Mouse (Mus musculus) layer of hippocampus, adult 2 months (tissue): ENCODE measurements around the gene Nsun4. TPM values are rescaled to one million over a fixed set of nuclear protein-coding genes. Genes with fewer than 3 reads are reported as not detected.
A peak's percentile ranks its signal among the peaks of the same experiment; 100 is the strongest.

Source experiments
- DNase-seq, 2 experiments: peaks; one replicate each; pipeline ENCODE4 v3.0.0; 2022; ENCODE audit warnings: low spot score in 2 of 2
- H3K27ac ChIP-seq: fragments of 200-600 bp; 2 replicates; pipeline ENCODE4 v1.8.1; 2022
- H3K4me3 ChIP-seq: fragments of 200-600 bp; 2 replicates; pipeline ENCODE4 v1.8.1; 2022; ENCODE audit warnings: mild to moderate bottlenecking
- CTCF ChIP-seq: fragments of 200-600 bp; conservative IDR thresholded peaks from 2 replicates; pipeline ENCODE4 v1.8.1; 2022; ENCODE audit warnings: antibody characterized with exemption, mild to moderate bottlenecking, moderate library complexity
- total RNA-seq, 2 experiments: library from RNA; stranded (reverse); gene quantifications; 2 replicates each; pipeline ENCODE4 v1.2.3; 2021

The Nsun4 gene
- total RNA-seq, 2 experiments from 2014 or later: 9.9 to 10.0 TPM

- Histone ChIP-seq H3K4me3 (peak overlapping the region; percentile 86), H3K27ac (no peak overlapping the region)
- TF ChIP-seq CTCF: peak; percentile 59
- no peak for DNase-seq
Measured at GRCm38 (mm10) chr4:116073146-116073545, 19.5 kb upstream of the Nsun4 start.

DNA sequence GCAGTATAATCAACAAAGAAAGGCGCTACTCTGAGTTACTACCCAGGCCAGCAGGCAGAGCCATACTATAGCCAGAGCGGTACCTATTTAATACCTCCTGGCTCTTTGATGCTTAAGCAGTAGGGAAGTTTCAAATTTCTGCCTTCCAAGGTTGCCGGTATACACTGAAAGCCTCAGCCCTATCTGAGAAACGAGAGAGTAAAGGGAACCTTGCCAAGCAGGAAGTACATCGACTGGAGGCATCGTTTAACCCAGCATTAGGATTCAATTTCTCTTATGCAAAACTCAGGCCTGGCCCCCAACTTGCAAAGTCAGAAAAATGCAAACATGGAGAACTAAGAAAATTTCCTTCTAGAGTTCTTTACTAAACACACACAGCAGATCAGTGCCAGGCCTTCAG is 16.4 kb upstream of the Nsun4 start:
- DNase-seq: no peak
- TF ChIP-seq CTCF: no peak
- H3K27ac ChIP-seq: no peak overlapping the region
- H3K4me3 ChIP-seq: no peak overlapping the region

DNA sequence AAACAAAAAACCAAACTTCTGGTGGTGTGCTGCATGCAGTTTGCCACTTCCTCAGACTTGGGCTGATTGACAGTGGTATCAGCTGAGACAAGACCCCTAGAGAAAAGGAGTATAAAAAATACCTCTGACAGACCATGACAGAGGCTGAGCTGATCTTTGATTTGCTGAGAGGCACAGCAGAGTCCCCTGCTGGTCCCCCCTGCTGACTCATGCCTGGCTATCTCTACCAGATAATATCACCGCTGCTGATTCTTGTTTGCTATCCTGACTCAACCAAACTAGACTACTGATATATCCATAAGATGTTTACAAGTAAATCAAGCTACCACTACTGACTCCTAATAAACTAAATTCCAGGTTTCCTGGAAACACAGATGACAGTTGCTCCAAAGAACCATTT is 10.2 kb upstream of the Nsun4 start:
- TF ChIP-seq CTCF: no peak
- H3K4me3 ChIP-seq: no peak overlapping the region
- no peak overlapping the region for H3K27ac ChIP-seq
- no peak for DNase-seq

DNA sequence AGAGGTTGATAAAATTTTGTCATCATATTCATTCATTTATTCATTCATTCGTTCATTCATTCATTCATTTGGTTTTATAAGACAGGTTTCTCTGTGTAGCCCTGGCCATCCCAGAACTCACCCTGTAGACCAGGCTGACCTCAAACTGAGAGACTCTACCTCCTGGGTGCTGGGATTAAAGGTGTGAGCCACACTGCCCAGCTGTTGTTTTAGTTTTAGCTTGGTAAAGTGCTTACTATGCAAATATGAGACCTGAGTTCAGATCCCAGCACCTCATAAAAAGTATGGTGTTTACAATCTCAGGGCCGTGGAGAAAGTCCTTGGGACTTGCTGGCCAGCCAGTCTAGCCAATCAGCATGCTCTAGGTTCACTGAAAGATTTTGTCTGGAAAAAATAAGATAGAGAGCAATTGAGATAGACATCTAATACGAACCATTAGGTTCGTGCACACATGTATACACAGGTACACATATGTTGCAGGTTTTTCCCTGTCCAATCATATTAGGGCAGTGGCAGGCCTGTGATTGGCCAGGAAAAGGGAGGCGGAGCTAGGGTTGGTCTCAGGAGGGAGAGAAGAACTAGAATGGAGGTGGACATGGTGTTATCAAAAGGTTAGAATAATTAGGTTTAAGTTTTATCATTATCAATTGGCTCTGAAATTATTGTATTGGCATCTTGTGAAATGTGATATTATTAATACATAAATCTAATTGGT is 5.5 kb upstream of the Nsun4 start:
- TF ChIP-seq CTCF: no peak
- Histone ChIP-seq H3K27ac (no peak overlapping the region), H3K4me3 (no peak overlapping the region)
- no peak for DNase-seq

DNA sequence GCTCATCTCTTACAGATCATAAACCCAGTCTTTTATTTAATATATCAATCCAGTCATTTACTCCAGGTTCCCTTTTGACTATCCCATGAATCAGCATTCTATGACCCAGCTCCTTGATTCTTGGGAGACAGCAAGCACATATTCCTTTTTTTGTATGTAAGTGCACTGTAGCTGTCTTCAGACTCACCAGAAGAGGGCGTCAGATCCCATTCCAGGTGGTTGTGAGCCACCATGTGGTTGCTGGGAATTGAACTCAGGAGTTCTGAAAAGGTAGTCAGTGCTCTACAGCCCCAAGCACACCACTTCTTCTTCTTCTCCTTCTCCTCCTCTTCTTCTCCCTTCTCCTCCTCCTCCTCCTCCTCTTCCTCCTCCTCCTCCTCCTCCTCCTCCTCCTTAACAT is 3.9 kb upstream of the Nsun4 start:
- no peak for DNase-seq
- no peak overlapping the region for H3K27ac ChIP-seq
- H3K4me3 ChIP-seq: no peak overlapping the region
- peak; percentile 34 for TF ChIP-seq CTCF

DNA sequence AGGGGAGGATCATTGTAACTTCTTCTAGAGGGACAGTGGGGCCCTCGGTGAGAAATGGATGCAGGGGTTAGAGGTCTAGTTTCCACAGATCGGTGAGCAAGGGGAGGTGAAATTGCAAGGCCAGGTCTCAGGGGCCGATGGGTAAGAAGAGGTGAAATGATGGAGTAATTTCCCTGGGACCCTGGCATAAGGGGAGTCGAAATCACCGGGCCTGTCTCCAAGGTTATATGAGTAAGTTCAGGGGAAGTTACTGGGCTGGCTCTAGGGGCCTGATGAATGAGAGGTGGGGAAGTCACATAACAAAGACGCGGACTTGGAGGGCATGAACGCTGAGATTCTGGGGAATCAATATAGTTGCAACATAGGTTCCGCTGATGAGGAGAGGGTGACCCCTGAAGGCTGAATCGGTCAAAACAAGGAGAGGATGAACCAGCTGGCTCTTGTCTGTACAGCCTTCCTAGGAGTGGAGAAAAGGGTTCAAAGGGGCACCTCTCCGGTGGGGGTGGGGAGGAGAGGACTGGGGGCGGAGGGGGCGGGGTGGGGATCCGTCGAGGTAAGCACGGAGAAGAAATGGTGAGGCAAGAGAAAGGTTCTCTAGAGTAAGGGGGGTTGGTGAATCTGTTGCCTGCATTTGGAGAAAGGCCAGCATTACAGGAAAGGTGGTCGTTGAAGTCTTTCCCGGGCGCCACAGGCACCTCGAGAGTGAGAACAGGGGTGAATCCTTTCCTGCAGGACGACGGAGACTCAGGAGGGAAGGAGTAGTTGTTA is 966 bp downstream of the Nsun4 start:
- Histone ChIP-seq H3K27ac (peak overlapping the region; percentile 94), H3K4me3 (peak overlapping the region; percentile 87)
- TF ChIP-seq CTCF: peak; percentile 52
- DNase-seq: no peak

GRCm38 (mm10) chr4:116049211-116049610 is 4.5 kb downstream of the Nsun4 start:
- no peak overlapping the region for H3K4me3 ChIP-seq
- H3K27ac ChIP-seq: no peak overlapping the region
- no peak for DNase-seq
- no peak for TF ChIP-seq CTCF

DNA sequence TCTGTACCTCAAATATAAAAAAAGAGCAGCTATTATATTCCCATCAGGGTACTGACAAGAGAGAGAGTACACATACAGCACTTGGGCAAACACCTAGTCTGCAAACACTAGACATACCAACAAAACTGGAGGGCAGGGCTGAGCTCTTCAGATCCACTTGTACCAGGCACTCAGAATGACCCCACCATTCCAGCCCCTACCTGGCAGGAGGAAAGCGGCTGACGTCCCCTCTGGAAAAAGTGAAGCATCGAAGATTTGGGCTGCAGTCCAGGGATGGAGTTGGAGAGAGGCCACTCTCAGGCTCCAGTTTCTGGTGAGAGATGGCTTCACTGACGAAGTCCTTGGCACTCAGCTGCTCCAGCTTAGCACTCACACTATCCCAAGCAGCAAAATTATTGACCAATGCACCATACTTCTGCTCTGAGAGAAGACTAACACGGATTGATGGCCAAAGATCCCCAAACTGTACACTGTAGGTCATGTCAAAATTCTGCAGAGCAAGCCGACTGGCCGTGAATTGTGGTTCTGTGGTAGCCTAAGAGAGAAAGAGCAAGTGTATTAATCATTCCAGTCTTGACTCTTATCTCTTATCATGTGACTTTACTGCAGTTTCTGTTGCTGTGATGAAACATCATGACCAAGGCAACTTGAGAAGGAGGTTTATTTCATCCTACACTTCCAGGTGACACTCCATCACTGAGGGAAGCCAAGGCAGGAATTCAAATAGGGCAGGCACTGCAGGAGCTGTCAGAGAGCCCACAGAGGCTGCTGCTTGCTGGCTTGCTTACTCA is 5.4 kb downstream of the Nsun4 start:
- no peak overlapping the region for H3K27ac ChIP-seq
- no peak overlapping the region for H3K4me3 ChIP-seq
- no peak for DNase-seq
- no peak for TF ChIP-seq CTCF

- Histone ChIP-seq H3K27ac (no peak overlapping the region), H3K4me3 (no peak overlapping the region)
- DNase-seq: no peak
- no peak for TF ChIP-seq CTCF
Measured at GRCm38 (mm10) chr4:116047681-116048080, 6.0 kb downstream of the Nsun4 start.

DNA sequence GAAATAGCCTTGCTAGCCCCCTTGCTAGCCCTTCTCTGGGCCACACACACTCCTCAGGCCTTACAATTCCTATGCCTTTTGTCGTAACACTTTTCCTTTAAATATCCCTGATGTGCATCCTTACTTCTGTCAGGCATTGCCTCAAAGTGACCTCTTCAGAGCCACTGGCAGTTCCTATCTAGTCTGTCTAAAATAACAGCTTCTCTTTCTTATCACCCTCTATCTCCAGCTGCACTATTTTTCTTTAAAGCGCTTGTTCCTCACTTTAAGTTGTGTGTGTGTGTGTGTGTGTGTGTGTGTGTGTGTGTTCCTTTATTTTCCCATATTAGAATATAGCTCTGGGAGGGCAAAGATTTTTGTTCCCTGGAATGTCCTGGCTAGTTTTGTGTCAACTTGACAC is 7.1 kb downstream of the Nsun4 start:
- no peak for TF ChIP-seq CTCF
- H3K27ac ChIP-seq: no peak overlapping the region
- H3K4me3 ChIP-seq: no peak overlapping the region
- no peak for DNase-seq

GRCm38 (mm10) chr4:116042186-116042585 is 11.5 kb downstream of the Nsun4 start:
- no peak for DNase-seq
- H3K27ac ChIP-seq: no peak overlapping the region
- no peak for TF ChIP-seq CTCF
- H3K4me3 ChIP-seq: no peak overlapping the region

DNA sequence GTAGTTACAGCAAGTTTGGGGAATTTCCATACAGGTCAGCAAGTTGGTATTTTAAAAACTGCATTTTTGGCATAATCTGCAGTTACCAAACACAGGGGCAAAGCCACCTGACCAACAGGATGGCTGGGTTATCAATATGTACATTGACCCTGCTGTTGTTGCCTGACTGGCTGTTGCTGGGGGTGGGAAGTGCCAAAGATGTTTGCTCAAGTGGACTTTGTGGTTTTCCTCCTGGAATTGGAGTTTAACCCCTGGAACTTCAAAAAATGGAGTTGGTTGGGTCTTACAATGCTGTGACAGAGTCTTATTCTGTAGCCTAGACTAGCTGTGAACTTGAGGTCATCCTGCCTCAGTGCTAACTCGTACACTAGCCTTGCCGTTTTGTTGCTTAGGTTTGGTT is 13.2 kb downstream of the Nsun4 start:
- Histone ChIP-seq H3K4me3 (no peak overlapping the region), H3K27ac (no peak overlapping the region)
- TF ChIP-seq CTCF: no peak
- no peak for DNase-seq

GRCm38 (mm10) chr4:116033374-116033773 is 20.3 kb downstream of the Nsun4 start:
- no peak for DNase-seq
- no peak for TF ChIP-seq CTCF

GRCm38 (mm10) chr4:116032906-116033305 is 20.8 kb downstream of the Nsun4 start:
- H3K4me3 ChIP-seq: no peak overlapping the region
- DNase-seq: no peak
- no peak for TF ChIP-seq CTCF
- H3K27ac ChIP-seq: no peak overlapping the region

More at GRCm38 (mm10) chr4:116033374-116033773, 20.3 kb downstream of the Nsun4 start:
- no peak overlapping the region for H3K4me3 ChIP-seq
- H3K27ac ChIP-seq: 0 out of 2 replicates have a peak overlapping the region, but pooled peaks have one; percentile 3
